In the genomic region with DNA sequence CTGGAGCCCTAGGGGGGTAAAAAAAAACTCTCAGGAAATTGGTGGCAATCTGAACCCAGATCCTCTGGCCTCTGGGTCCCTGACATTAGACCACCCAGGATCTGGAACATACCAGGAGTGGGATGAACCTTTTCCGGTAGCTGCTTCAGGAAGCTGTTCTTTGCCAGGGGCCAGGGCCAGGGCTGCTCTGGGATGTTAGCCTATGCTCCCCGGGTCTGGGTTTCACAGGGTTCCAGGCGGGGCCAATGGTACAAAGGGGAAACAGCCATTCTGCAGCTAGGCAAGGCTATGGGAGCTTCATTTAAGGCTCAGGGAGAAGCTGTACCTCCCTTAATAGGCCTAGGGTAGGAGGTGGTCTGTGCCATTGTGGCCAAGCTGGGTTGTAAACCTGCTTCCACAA, we compare ENCODE assay signal across 22 mouse cellular contexts. TPM values are rescaled to one million over a fixed set of nuclear protein-coding genes. Genes with fewer than 3 reads are reported as not detected.
DNase-seq lines count a peak whose midpoint lies in the region; ATAC-seq and TF ChIP-seq lines count a peak whose summit lies in the region.
"Had no signal": no experiment of that assay in that cellular context is flagged by ENCODE, and none has a peak within 500 bp of the region (broad histone marks: within the 10 kb centered on the region; RNA-seq: fewer than 3 reads in every experiment).

No protein-coding gene starts in this region.

- TF ChIP-seq POLR2A in liver, adult 2 months (IDR thresholded peaks at IDR 0.05; ENCODE audit: extremely low read depth, insufficient read depth, low read length) = no peak
- TF ChIP-seq POLR2A in heart, adult 2 months (IDR thresholded peaks at IDR 0.05; ENCODE audit: insufficient read depth, low read depth, low read length) = no peak

- H3K27ac ChIP-seq in liver, adult 2 months (replicated peaks; ENCODE audit: insufficient read depth, low read depth, low read length) = no peak overlapping the region
- no peak overlapping the region for H3K27ac ChIP-seq in liver, embryonic 12.5 days
- peak overlapping the region; percentile 34; the same call in 1 of the 2 replicates for H3K27ac ChIP-seq in embryonic facial prominence, embryonic 14.5 days (replicated peaks; ENCODE audit: low read depth, low read length)
- H3K27ac ChIP-seq in limb, embryonic 11.5 days (replicated peaks; ENCODE audit: low read depth, low read length) = peak overlapping the region; percentile 51; the same call in 1 of the 2 replicates
- no peak overlapping the region for H3K27ac ChIP-seq in heart, adult 2 months
- H3K27ac ChIP-seq: forebrain, embryonic 15.5 days; heart, embryonic 10.5 days; kidney, embryonic 15.5 days; limb, embryonic 13.5 days; neural tube, embryonic 15.5 days had no signal

- ATAC-seq in liver, embryonic 12.5 days = no peak
- ATAC-seq in embryonic facial prominence, embryonic 14.5 days (ENCODE audit: low read depth) = no peak
- 0 out of 2 replicates have a peak, but pooled peaks have one; percentile 6 for ATAC-seq in limb, embryonic 11.5 days (ENCODE audit: insufficient number of reproducible peaks, low FRiP score, low TSS enrichment, low read depth)
- ATAC-seq: forebrain, embryonic 15.5 days; hindbrain, embryonic 16.5 days had no signal

- WGBS in liver, adult 2 months = 45% methylated on average over 3 of the region's 3 CpGs
- WGBS in liver, embryonic 12.5 days (ENCODE audit: insufficient replicate concordance) = 51% methylated on average over 3 of the region's 3 CpGs
- 44% methylated on average over 3 of the region's 3 CpGs for WGBS in embryonic facial prominence, embryonic 14.5 days
- WGBS in limb, embryonic 11.5 days = 17% methylated on average over 3 of the region's 3 CpGs
- 66% methylated on average over 3 of the region's 3 CpGs for WGBS in heart, adult 2 months

- TF ChIP-seq EP300 in heart, adult 2 months (IDR thresholded peaks at IDR 0.05; ENCODE audit: insufficient read depth, low read depth, low read length) = no peak

- H3K79me2 ChIP-seq in liver, adult 2 months (ENCODE audit: control insufficient read depth, insufficient read depth, low read length) = no peaks in the 10 kb centered on the region
- no peaks in the 10 kb centered on the region for H3K79me2 ChIP-seq in heart, adult 2 months (replicated peaks; ENCODE audit: control insufficient read depth, insufficient read depth, low read length)

- no peak overlapping the region for H3K9ac ChIP-seq in liver, adult 2 months (ENCODE audit: low read depth, low read length)
- H3K9ac ChIP-seq in liver, embryonic 12.5 days = no peak overlapping the region
- no peak overlapping the region for H3K9ac ChIP-seq in embryonic facial prominence, embryonic 14.5 days (ENCODE audit: low read depth, low read length)
- 0 out of 2 replicates have a peak overlapping the region, but pooled peaks have one; percentile 34 for H3K9ac ChIP-seq in limb, embryonic 11.5 days (ENCODE audit: low read length)
- H3K9ac ChIP-seq in heart, adult 2 months (ENCODE audit: low read depth, low read length) = no peak overlapping the region
- H3K9ac ChIP-seq: forebrain, embryonic 15.5 days; kidney, embryonic 15.5 days; limb, embryonic 13.5 days; neural tube, embryonic 15.5 days had no signal

- peak; percentile 9 for DNase-seq in liver, adult 2 months (ENCODE audit: extremely low read depth, low read depth, low spot score)
- no peak for DNase-seq in embryonic facial prominence, embryonic 14.5 days (ENCODE audit: low spot score)
- DNase-seq in limb, embryonic 11.5 days (ENCODE audit: low spot score) = no peak
- no peak for DNase-seq in heart, adult 2 months
- no peak for DNase-seq in right cerebral cortex, postnatal 10 days (ENCODE audit: low spot score in 2 of 2)
- DNase-seq in spleen, postnatal 14 days (ENCODE audit: low spot score in 2 of 2) = no peak
- DNase-seq: adrenal gland, postnatal 36 days; cerebellum, adult 11 months; cerebellum, adult 9-11 months; kidney, adult 11 months; kidney, postnatal 4 days; lung, adult 18-20 months; lung, postnatal 14 days; right cerebral cortex, adult 18-20 months had no signal

- no peak overlapping the region for H3K4me3 ChIP-seq in liver, adult 2 months (ENCODE audit: insufficient read depth, low read depth, low read length)
- no peak overlapping the region for H3K4me3 ChIP-seq in liver, embryonic 12.5 days
- no peak overlapping the region for H3K4me3 ChIP-seq in embryonic facial prominence, embryonic 14.5 days (ENCODE audit: low read depth, low read length)
- no peak overlapping the region for H3K4me3 ChIP-seq in limb, embryonic 11.5 days (ENCODE audit: low read depth, low read length)
- H3K4me3 ChIP-seq in heart, adult 2 months = no peak overlapping the region
- H3K4me3 ChIP-seq: forebrain, embryonic 15.5 days; heart, embryonic 10.5 days; kidney, embryonic 15.5 days; limb, embryonic 13.5 days; neural tube, embryonic 15.5 days had no signal

- H3K4me2 ChIP-seq in liver, embryonic 12.5 days = no peak overlapping the region
- no peak overlapping the region for H3K4me2 ChIP-seq in embryonic facial prominence, embryonic 14.5 days (ENCODE audit: low read depth, low read length)
- H3K4me2 ChIP-seq in limb, embryonic 11.5 days (ENCODE audit: low read depth, severe bottlenecking) = no peak overlapping the region
- H3K4me2 ChIP-seq: forebrain, embryonic 15.5 days; kidney, embryonic 15.5 days; limb, embryonic 13.5 days; midbrain, embryonic 11.5 days; neural tube, embryonic 15.5 days had no signal

- H3K36me3 ChIP-seq in liver, adult 2 months (ENCODE audit: control insufficient read depth, insufficient read depth, low read length) = no peaks in the 10 kb centered on the region
- no peaks in the 10 kb centered on the region for H3K36me3 ChIP-seq in liver, embryonic 12.5 days
- H3K36me3 ChIP-seq in embryonic facial prominence, embryonic 14.5 days (ENCODE audit: control insufficient read depth, insufficient read depth, low read length) = no peaks in the 10 kb centered on the region
- no peaks in the 10 kb centered on the region for H3K36me3 ChIP-seq in limb, embryonic 11.5 days (ENCODE audit: control insufficient read depth, insufficient read depth, low read length)
- no peaks in the 10 kb centered on the region for H3K36me3 ChIP-seq in heart, adult 2 months (ENCODE audit: control insufficient read depth, insufficient read depth, low read length)
- H3K36me3 ChIP-seq: forebrain, embryonic 15.5 days; heart, embryonic 10.5 days; kidney, embryonic 15.5 days; limb, embryonic 13.5 days; neural tube, embryonic 15.5 days had no signal

- no peaks in the 10 kb centered on the region for H3K9me3 ChIP-seq in liver, embryonic 12.5 days (replicated peaks)
- no peaks in the 10 kb centered on the region for H3K9me3 ChIP-seq in embryonic facial prominence, embryonic 14.5 days (ENCODE audit: control insufficient read depth, low read length)
- no peaks in the 10 kb centered on the region for H3K9me3 ChIP-seq in limb, embryonic 11.5 days (ENCODE audit: control insufficient read depth, low read length)
- H3K9me3 ChIP-seq: forebrain, embryonic 15.5 days; heart, embryonic 10.5 days; kidney, embryonic 15.5 days; limb, embryonic 13.5 days; neural tube, embryonic 15.5 days had no signal

- intact Hi-C loops in heart, adult 2 months (cut with DNase I) = no loop called here

- H3K27me3 ChIP-seq in liver, adult 2 months (ENCODE audit: control insufficient read depth, insufficient read depth, low read length) = no peaks in the 10 kb centered on the region
- peaks cover 52% of the 10 kb centered on the region for H3K27me3 ChIP-seq in liver, embryonic 12.5 days (replicated peaks)
- H3K27me3 ChIP-seq in embryonic facial prominence, embryonic 14.5 days (replicated peaks; ENCODE audit: control insufficient read depth, insufficient read depth, low read length) = no peaks in the 10 kb centered on the region
- no peaks in the 10 kb centered on the region for H3K27me3 ChIP-seq in limb, embryonic 11.5 days (ENCODE audit: control insufficient read depth, insufficient read depth, low read length)
- H3K27me3 ChIP-seq in heart, adult 2 months (ENCODE audit: control insufficient read depth, insufficient read depth, low read length) = no peaks in the 10 kb centered on the region
- H3K27me3 ChIP-seq: forebrain, embryonic 15.5 days; kidney, embryonic 15.5 days; limb, embryonic 13.5 days; neural tube, embryonic 15.5 days had no signal

- peaks cover 8% of the 10 kb centered on the region for H3K4me1 ChIP-seq in liver, adult 2 months (ENCODE audit: control insufficient read depth, insufficient read depth, low read length)
- H3K4me1 ChIP-seq in liver, embryonic 12.5 days = 0 out of 2 replicates have a peak, but pooled peaks cover 3% of the 10 kb centered on the region
- peaks cover 17% of the 10 kb centered on the region for H3K4me1 ChIP-seq in embryonic facial prominence, embryonic 14.5 days (ENCODE audit: control insufficient read depth, insufficient read depth, low read length)
- peaks cover 23% of the 10 kb centered on the region for H3K4me1 ChIP-seq in limb, embryonic 11.5 days (ENCODE audit: control insufficient read depth, insufficient read depth, low read length)
- 0 out of 2 replicates have a peak, but pooled peaks cover 2% of the 10 kb centered on the region for H3K4me1 ChIP-seq in heart, adult 2 months (ENCODE audit: control insufficient read depth, insufficient read depth, low read length)

- no peak for TF ChIP-seq CTCF in liver, adult 2 months (IDR thresholded peaks at IDR 0.05; ENCODE audit: low read depth, low read length)
- TF ChIP-seq CTCF in heart, adult 2 months (IDR thresholded peaks at IDR 0.05) = no peak

RNA-seq across cellular contexts. Expression of a gene that starts 9.9 kb away (rescaled TPM):
- total RNA-seq in liver, adult 2 months (2014; rRNA removed) = 0.54 and 0.92 TPM in 2 replicates
- polyA plus RNA-seq in liver, adult 2 months (2012; rRNA removed) = 0.91 and 1.3 TPM in 2 replicates
- polyA plus RNA-seq in liver, embryonic 12.5 days (2016; fragmentation: Nextera tagmentation; extraction: Ambion mirVana) = 0.97 and 1.5 TPM in 2 replicates
- polyA plus RNA-seq in embryonic facial prominence, embryonic 14.5 days (2014; fragmentation: Nextera tagmentation; extraction: Ambion mirVana) = 16.3 and 19.6 TPM in 2 replicates
- polyA plus RNA-seq in limb, embryonic 11.5 days (2014; fragmentation: Nextera tagmentation; extraction: Ambion mirVana) = 12.8 and 16.4 TPM in 2 replicates
- total RNA-seq in heart, adult 2 months (2021) = 10 to 100 TPM; 28.3 to 35.3 TPM
- 32.2 and 38.7 TPM in 2 replicates for polyA plus RNA-seq in heart, adult 2 months (2012; rRNA removed)

RNA-seq across cellular contexts. Expression of a gene that starts 44.1 kb away (rescaled TPM):
- 121 and 187 TPM in 2 replicates for total RNA-seq in liver, adult 2 months (2014; rRNA removed)
- 183 and 205 TPM in 2 replicates for polyA plus RNA-seq in liver, adult 2 months (2012; rRNA removed)
- 8.8 and 9.0 TPM in 2 replicates for polyA plus RNA-seq in liver, embryonic 12.5 days (2016; fragmentation: Nextera tagmentation; extraction: Ambion mirVana)
- polyA plus RNA-seq in embryonic facial prominence, embryonic 14.5 days (2014; fragmentation: Nextera tagmentation; extraction: Ambion mirVana) = 14.1 and 14.7 TPM in 2 replicates
- polyA plus RNA-seq in limb, embryonic 11.5 days (2014; fragmentation: Nextera tagmentation; extraction: Ambion mirVana) = 3.5 and 3.9 TPM in 2 replicates
- total RNA-seq in heart, adult 2 months (2021) = 10 to 100 TPM; 39.0 to 44.2 TPM
- 27.4 and 29.5 TPM in 2 replicates for polyA plus RNA-seq in heart, adult 2 months (2012; rRNA removed)

Comparison
In these comparisons a context has a peak if more than half of its experiments do, and no peak if none do; other contexts are left out.
1. H3K27ac ChIP-seq: peak in embryonic facial prominence, embryonic 14.5 days (single experiment) and limb, embryonic 11.5 days (single experiment); none in liver, adult 2 months (single experiment), liver, embryonic 12.5 days (single experiment) and heart, adult 2 months (single experiment).